Mouse (Mus musculus): ENCODE data around the gene Suz12. TPM values are rescaled to one million over a fixed set of nuclear protein-coding genes. Genes with fewer than 3 reads are reported as not detected.
"Not testable (repeated sequence)": the region's sequence is repeated elsewhere in the genome, so short reads cannot be mapped to it uniquely, and the experiment has no call there.

Gene Suz12
- polyA plus RNA-seq, 1 experiment from 2014 or later: 15.1 TPM

DNA sequence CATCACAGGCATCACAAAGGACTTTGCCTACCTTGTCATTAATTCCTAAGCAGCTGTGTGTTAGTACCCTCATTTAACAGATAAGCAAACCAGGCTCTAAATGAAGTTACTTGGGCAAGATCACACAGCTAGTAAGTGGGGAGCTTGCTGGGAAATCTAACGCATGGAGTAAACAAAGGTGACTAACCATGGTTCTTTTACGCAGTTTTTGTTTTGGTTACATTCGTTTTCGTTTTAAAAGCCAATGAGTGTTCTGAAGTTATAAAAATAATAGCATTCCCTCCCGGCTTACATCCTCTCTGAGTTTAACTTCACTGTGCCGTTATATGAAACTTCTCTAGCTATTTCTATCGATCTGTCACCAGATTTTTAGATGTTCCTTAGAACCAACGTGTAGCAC is 19.8 kb upstream of the Suz12 start:
- Histone ChIP-seq H3K36me3 (no peaks in the 10 kb centered on the region), H3K9me3 (replicated peaks) (no peaks in the 10 kb centered on the region), H3K4me2 (peak overlapping the region; percentile 87), H3K4me1 (replicated peaks) (peaks cover 11% of the 10 kb centered on the region), H3K4me3 (peak overlapping the region; percentile 54), H3K9ac (no peak overlapping the region), H3K27ac (no peak overlapping the region), H3K27me3 (peaks cover 20% of the 10 kb centered on the region)
- ATAC-seq (replicated peaks; ENCODE audit: insufficient number of reproducible peaks, insufficient read depth, low FRiP score, low read depth): no peak
- 21% methylated on average over 8 of the region's 8 CpGs for WGBS

DNA sequence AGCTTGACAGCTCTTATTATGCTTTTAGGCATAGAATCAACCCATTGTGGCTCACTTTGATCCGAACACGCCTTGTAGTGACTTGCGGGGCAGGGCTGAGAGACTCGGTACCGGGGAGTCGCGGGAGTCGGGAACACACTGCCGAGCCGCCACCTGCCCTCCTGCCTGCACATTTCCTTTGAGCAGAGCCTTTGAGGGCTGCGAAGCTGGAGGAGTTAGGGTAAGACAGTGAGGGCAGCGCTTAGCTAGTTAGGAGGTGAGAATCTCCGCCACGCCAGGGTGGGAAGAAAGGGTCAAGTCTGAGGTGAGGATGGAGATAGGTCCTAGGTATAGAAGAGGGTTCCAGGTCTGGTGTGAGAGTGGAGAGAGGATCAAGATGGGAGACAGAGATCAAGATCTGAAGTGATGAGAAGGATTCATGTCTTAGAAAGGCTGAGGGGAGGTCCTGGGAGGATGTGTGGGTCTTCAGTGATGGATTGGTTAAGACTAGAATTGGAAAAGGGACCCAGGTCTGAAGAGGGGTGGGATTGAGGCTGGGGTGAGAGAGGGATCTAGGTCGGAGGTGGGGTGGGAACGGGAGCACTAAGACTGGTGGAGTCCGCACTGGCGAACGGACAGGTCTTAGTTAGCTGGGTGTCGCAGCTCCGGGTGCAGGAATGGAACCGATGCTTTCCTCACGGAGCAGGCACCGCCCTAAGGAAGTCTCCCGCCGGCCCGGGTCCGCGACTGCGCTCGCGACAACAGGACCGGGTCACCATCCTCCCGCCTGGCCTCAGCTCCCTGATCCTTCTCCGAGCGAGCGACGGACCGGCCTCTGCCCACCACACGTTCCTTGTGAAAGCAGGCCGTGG is 19.1 kb upstream of the Suz12 start:
- Histone ChIP-seq H3K9ac (peak overlapping the region; percentile 55), H3K4me1 (replicated peaks) (peaks cover 11% of the 10 kb centered on the region), H3K4me3 (peak overlapping the region; percentile 54), H3K4me2 (peak overlapping the region; percentile 87), H3K36me3 (no peaks in the 10 kb centered on the region), H3K27ac (no peak overlapping the region), H3K9me3 (replicated peaks) (no peaks in the 10 kb centered on the region), H3K27me3 (peaks cover 20% of the 10 kb centered on the region)
- under 1% methylated on average over 41 of the region's 41 CpGs for WGBS
- ATAC-seq (replicated peaks; ENCODE audit: insufficient number of reproducible peaks, insufficient read depth, low FRiP score, low read depth): peak; percentile 60; the same call in 1 of the 2 replicates

DNA sequence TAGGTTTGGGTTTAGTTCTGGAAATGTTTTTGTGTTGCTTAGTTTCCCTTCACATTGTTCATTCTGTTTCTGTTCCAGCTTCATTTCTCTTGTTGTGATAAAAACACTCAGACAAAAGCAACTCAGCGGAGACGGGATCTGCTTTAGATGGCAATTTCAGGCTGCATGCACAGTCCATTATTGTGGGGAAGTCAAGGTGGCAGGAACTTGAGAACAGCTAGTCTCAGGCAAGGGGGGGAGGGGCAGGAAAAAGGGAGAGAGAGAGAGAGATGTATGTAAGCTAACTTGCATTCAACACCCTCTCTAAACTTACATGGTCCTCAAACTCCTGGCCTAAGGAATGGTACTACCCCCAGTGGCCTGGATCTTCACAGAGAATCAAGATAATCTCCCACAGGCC is 17.5 kb upstream of the Suz12 start:
- Histone ChIP-seq H3K27me3 (peaks cover 20% of the 10 kb centered on the region), H3K27ac (no peak overlapping the region), H3K4me3 (no peak overlapping the region), H3K9ac (no peak overlapping the region), H3K36me3 (no peaks in the 10 kb centered on the region), H3K9me3 (replicated peaks) (no peaks in the 10 kb centered on the region), H3K4me2 (no peak overlapping the region), H3K4me1 (replicated peaks) (peaks cover 11% of the 10 kb centered on the region)
- no peak for ATAC-seq (replicated peaks; ENCODE audit: insufficient number of reproducible peaks, insufficient read depth, low FRiP score, low read depth)
- WGBS: 66% methylated on average over 2 of the region's 2 CpGs

DNA sequence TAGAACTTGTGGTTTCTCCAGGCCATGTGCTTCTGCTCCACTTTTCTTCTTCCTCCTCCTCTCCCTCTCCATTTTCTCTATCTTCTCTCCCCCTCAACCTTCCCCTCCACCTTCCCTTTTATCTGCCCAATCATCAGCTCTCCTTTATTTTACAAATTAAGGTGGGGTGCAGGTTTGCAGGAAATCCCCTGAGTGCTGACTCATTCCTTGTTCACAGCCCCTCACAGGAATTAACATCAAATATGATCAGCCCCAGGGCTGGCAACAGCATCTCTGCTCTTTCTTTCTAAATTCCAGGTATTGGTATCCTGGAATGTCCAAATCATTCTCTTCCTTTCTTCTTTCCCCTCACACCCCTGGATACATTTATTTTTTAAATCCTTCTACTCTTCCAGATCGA is 16.7 kb upstream of the Suz12 start:
- no peak for ATAC-seq (replicated peaks; ENCODE audit: insufficient number of reproducible peaks, insufficient read depth, low FRiP score, low read depth)
- peaks cover 20% of the 10 kb centered on the region for H3K27me3 ChIP-seq
- no peak overlapping the region for H3K4me2 ChIP-seq
- H3K4me1 ChIP-seq (replicated peaks): peaks cover 11% of the 10 kb centered on the region
- H3K36me3 ChIP-seq: no peaks in the 10 kb centered on the region
- WGBS: 88% methylated on average over 1 of the region's 1 CpGs
- no peak overlapping the region for H3K27ac ChIP-seq
- H3K9me3 ChIP-seq (replicated peaks): no peaks in the 10 kb centered on the region
- H3K9ac ChIP-seq: no peak overlapping the region
- H3K4me3 ChIP-seq: no peak overlapping the region

DNA sequence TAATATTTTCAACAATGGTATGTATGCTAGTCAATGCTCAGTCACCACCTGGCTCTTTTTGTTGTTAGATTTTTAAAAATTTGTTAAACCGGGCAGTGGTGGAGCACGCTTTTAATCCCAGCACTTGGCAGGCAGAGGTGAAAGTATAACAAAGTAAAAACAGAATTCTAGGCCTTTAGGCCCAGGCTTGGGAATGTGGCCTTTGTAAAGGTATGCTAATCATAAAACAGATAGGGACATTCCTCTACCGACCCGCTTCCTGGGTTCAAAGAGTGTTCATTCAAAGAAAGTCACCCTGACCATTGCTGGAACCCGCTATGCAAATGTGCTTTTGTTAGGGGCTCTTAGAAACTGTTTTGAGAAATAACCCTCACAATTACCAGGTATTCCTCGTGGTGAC is 16.3 kb upstream of the Suz12 start:
- Histone ChIP-seq H3K27me3 (peaks cover 20% of the 10 kb centered on the region), H3K4me1 (replicated peaks) (peaks cover 11% of the 10 kb centered on the region)
- H3K9me3 ChIP-seq (replicated peaks); H3K4me2 ChIP-seq; H3K9ac ChIP-seq; H3K36me3 ChIP-seq; H3K27ac ChIP-seq; ATAC-seq (replicated peaks; ENCODE audit: insufficient number of reproducible peaks, insufficient read depth, low FRiP score, low read depth); H3K4me3 ChIP-seq: not testable (repeated sequence)
- 77% methylated on average over 6 of the region's 6 CpGs for WGBS

DNA sequence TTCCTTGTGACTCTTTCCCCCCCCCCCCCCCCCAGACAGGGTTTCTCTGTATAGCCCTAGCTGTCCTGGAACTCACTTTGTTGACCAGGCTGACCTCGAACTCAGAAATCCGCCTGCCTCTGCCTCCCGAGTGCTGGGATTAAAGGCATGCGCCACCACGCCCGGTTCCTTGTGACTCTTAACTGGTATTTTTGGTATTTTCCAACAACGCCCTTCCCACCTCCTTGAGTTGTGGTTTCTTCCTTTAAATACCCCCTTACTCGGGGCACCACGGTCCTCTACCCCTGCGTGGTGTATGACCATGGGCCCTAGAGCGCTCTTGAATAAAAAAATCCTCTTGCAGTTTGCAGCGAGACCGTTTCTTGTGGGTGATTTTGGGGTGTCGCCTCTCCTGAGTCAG is 15.8 kb upstream of the Suz12 start:
- not testable (repeated sequence) for H3K4me2 ChIP-seq; H3K9me3 ChIP-seq (replicated peaks); ATAC-seq (replicated peaks; ENCODE audit: insufficient number of reproducible peaks, insufficient read depth, low FRiP score, low read depth); H3K36me3 ChIP-seq; H3K4me3 ChIP-seq; H3K9ac ChIP-seq; H3K27ac ChIP-seq
- H3K27me3 ChIP-seq: peaks cover 20% of the 10 kb centered on the region
- WGBS: 93% methylated on average over 14 of the region's 14 CpGs
- peaks cover 11% of the 10 kb centered on the region for H3K4me1 ChIP-seq (replicated peaks)

DNA sequence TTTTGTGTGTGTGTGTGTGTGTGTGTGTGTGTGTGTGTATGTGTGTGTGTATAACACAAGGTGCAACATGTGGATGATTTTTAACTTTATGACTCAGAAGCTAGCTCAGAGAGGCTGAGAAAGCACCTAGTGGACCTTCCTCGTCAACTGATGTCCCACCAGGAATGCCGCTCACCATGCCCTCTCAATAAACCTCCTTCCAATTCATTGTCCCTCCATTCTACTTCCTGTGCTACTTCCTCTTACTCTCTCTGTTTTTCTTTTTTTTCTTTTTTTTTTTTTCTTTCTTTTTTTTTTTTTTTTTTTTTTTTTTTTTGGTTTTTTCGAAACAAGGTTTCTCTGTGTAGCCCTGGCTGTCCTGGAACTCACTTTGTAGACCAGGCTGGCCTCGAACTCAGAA is 15.2 kb upstream of the Suz12 start:
- Histone ChIP-seq H3K4me1 (replicated peaks) (peaks cover 11% of the 10 kb centered on the region), H3K27me3 (peaks cover 15% of the 10 kb centered on the region; the same call in 1 of the 2 replicates)
- 86% methylated on average over 3 of the region's 4 CpGs for WGBS
- H3K4me3 ChIP-seq; H3K27ac ChIP-seq; H3K36me3 ChIP-seq; H3K9me3 ChIP-seq (replicated peaks); H3K4me2 ChIP-seq; ATAC-seq (replicated peaks; ENCODE audit: insufficient number of reproducible peaks, insufficient read depth, low FRiP score, low read depth); H3K9ac ChIP-seq: not testable (repeated sequence)

DNA sequence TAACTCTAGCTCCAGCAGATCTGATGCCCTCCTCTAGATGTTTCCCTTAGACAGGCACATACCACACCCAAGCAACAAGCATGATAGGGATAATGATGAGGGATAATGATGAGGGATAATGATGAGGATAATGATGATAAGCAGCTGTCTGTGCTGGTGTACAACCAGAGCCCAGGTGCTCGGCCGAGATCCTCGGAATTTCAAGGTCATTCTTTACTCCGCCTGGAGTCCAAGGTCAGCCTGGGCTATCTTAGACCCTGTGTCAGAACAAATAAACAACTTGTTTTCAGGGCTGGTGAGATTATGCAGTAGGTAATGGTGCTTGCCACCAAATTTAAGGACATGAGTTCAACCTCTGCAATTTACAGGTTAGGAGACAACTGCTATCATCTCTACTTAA is 6.0 kb upstream of the Suz12 start:
- Histone ChIP-seq H3K27me3 (no peaks in the 10 kb centered on the region), H3K27ac (no peak overlapping the region), H3K4me3 (no peak overlapping the region), H3K4me2 (no peak overlapping the region), H3K4me1 (replicated peaks) (no peaks in the 10 kb centered on the region), H3K9ac (no peak overlapping the region), H3K36me3 (no peaks in the 10 kb centered on the region), H3K9me3 (replicated peaks) (no peaks in the 10 kb centered on the region)
- ATAC-seq (replicated peaks; ENCODE audit: insufficient number of reproducible peaks, insufficient read depth, low FRiP score, low read depth): no peak
- WGBS: 73% methylated on average over 4 of the region's 4 CpGs

DNA sequence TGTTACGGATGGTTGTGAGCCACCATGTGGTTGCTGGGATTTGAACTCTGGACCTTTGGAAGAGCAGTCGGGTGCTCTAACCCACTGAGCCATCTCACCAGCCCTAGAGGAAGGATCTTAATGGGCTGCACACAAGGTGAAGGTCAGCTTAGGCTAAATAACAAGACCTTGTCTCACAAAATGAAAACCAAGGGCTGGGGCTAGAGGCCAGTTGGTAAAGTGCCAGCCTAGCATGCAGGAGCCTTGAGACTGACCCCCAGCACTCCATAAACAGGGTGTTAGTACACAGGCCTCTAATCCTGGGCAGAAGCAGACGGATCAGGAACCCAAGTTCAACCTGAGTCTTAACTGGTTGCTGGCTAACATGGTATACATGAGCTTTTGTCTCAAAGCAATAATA is 5.0 kb upstream of the Suz12 start:
- no peak overlapping the region for H3K9ac ChIP-seq
- no peaks in the 10 kb centered on the region for H3K27me3 ChIP-seq
- H3K4me1 ChIP-seq (replicated peaks): no peaks in the 10 kb centered on the region
- H3K9me3 ChIP-seq (replicated peaks): no peaks in the 10 kb centered on the region
- H3K27ac ChIP-seq: no peak overlapping the region
- ATAC-seq (replicated peaks; ENCODE audit: insufficient number of reproducible peaks, insufficient read depth, low FRiP score, low read depth): no peak
- H3K36me3 ChIP-seq: no peaks in the 10 kb centered on the region
- H3K4me3 ChIP-seq: no peak overlapping the region
- no peak overlapping the region for H3K4me2 ChIP-seq
- 89% methylated on average over 3 of the region's 3 CpGs for WGBS

DNA sequence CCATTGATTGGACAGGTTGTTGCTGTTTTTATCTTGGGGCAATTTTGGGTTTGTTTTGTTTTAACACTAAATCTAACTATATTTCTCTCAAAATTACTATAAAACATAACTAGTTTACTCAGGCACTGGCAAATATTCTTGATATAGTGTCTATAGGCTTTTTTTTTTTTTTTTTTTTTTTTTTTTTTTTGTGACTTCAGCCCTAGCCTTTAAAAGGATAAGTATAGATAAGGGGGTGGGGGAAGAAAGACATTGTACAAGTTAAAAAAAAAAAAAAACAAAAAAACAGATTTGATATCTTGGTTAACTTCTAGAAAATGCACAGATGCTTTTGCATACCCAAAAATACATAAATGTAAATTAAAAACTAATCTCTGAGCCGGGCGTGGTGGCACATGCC is 2.8 kb upstream of the Suz12 start:
- Histone ChIP-seq H3K27ac (no peak overlapping the region), H3K36me3 (no peaks in the 10 kb centered on the region), H3K9me3 (replicated peaks) (no peaks in the 10 kb centered on the region), H3K9ac (no peak overlapping the region), H3K4me1 (replicated peaks) (peaks cover 1% of the 10 kb centered on the region; the same call in 1 of the 2 replicates), H3K4me3 (no peak overlapping the region), H3K27me3 (no peaks in the 10 kb centered on the region), H3K4me2 (no peak overlapping the region)
- 90% methylated on average over 2 of the region's 2 CpGs for WGBS
- no peak for ATAC-seq (replicated peaks; ENCODE audit: insufficient number of reproducible peaks, insufficient read depth, low FRiP score, low read depth)

DNA sequence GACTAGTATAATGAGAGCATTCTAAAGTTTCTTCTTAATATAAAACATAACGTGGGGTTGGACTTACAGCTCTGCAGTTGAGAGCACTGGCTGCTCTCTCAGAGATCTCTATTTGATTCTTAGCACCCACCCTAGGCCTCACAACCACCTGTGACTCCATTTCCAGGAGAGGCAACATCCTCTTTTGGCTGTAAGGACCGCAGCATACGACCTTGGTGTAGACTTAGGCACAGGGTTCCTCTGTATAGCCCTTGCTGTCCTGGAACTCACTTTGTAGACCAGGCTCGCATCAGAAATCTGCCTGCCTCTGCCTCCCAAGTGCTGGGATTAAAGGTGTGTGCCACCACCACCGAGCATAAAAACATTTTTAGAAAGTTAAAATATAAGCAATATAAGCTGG is 1.3 kb upstream of the Suz12 start:
- ATAC-seq (replicated peaks; ENCODE audit: insufficient number of reproducible peaks, insufficient read depth, low FRiP score, low read depth): no peak
- Histone ChIP-seq H3K9ac (no peak overlapping the region), H3K4me3 (no peak overlapping the region), H3K36me3 (peaks cover 7% of the 10 kb centered on the region), H3K4me1 (replicated peaks) (peaks cover 3% of the 10 kb centered on the region; the same call in 1 of the 2 replicates), H3K4me2 (no peak overlapping the region), H3K27ac (no peak overlapping the region), H3K9me3 (replicated peaks) (no peaks in the 10 kb centered on the region), H3K27me3 (no peaks in the 10 kb centered on the region)
- WGBS: 89% methylated on average over 5 of the region's 5 CpGs

DNA sequence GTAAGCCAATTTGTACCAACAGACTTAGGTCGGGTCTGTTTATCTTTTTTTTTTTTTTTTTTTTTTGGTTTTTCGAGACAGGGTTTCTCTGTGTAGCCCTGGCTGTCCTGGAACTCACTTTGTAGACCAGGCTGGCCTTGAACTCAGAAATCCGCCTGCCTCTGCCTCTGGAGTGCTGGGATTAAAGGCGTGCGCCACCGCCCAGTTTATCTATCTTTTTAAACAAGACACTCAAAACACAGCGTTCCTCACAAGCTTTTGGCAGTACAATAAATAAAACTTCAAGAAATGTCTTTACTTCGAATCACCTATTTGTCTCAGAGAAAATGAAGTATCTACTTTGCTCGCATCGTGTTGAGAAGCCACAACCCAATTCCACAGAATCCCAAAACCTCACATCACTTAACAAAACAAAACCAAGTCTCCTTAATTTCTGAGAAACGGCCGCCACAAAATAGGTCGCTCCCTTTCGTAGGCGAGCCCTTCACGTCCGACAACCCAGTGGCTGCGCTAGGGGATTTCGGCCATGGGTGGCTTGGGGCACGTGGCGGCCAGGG is 793 bp upstream of the Suz12 start:
- peak overlapping the region; percentile 99 for H3K27ac ChIP-seq
- peak overlapping the region; percentile 78 for H3K4me3 ChIP-seq
- peak overlapping the region; percentile 79 for H3K9ac ChIP-seq
- peaks cover 12% of the 10 kb centered on the region for H3K36me3 ChIP-seq
- peak overlapping the region; percentile 92 for H3K4me2 ChIP-seq
- no peaks in the 10 kb centered on the region for H3K27me3 ChIP-seq
- H3K4me1 ChIP-seq (replicated peaks): peaks cover 3% of the 10 kb centered on the region; the same call in 1 of the 2 replicates
- no peak for ATAC-seq (replicated peaks; ENCODE audit: insufficient number of reproducible peaks, insufficient read depth, low FRiP score, low read depth)
- no peaks in the 10 kb centered on the region for H3K9me3 ChIP-seq (replicated peaks)
- WGBS: 26% methylated on average over 20 of the region's 21 CpGs

Measured in heart, embryonic 15.5 days (tissue).